Mouse (Mus musculus) limb, embryonic 11.5 days (tissue): Measurements from ENCODE around the gene Cyp2c55. TPM values are rescaled to one million over a fixed set of nuclear protein-coding genes. Genes with fewer than 3 reads are reported as not detected.

Source experiments
- ATAC-seq: fragments of 200-750 bp; cut with Nextera tagmentation; 2 replicates; pipeline ENCODE4 v1.8.0; 2017; ENCODE audit warnings: low read depth; ENCODE audit not compliant: insufficient number of reproducible peaks, low FRiP score, low TSS enrichment
- DNase-seq: peaks from one replicate; pipeline ENCODE4 v3.0.0-alpha.2; 2015; ENCODE audit warnings: low spot score
- H3K27ac ChIP-seq: fragments of 300-500 bp; sonication (generic); replicated peaks from 2 replicates; pipeline ENCODE4 v1.5.1; 2014; ENCODE audit warnings: low read depth, mild to moderate bottlenecking, low read length
- H3K27me3 ChIP-seq: fragments of 300-500 bp; sonication (generic); 2 replicates; pipeline ENCODE4 v1.6.1; 2014; ENCODE audit warnings: mild to moderate bottlenecking, low read length, mixed read lengths; ENCODE audit not compliant: control insufficient read depth, insufficient read depth
- H3K36me3 ChIP-seq: fragments of 300-500 bp; sonication (generic); 2 replicates; pipeline ENCODE4 v1.6.1; 2014; ENCODE audit warnings: mild to moderate bottlenecking, low read length, moderate library complexity, mixed read lengths; ENCODE audit not compliant: control insufficient read depth, insufficient read depth
- H3K4me1 ChIP-seq: fragments of 300-500 bp; sonication (generic); 2 replicates; pipeline ENCODE4 v1.6.1; 2014; ENCODE audit warnings: low read length, mixed read lengths; ENCODE audit not compliant: control insufficient read depth, insufficient read depth
- H3K4me2 ChIP-seq: fragments of 300-500 bp; sonication (generic); 2 replicates; pipeline ENCODE4 v1.6.1; 2014; ENCODE audit warnings: low read depth, mild to moderate bottlenecking, moderate library complexity; ENCODE audit not compliant: severe bottlenecking
- H3K4me3 ChIP-seq: fragments of 300-500 bp; sonication (generic); 2 replicates; pipeline ENCODE4 v1.5.1; 2014; ENCODE audit warnings: low read depth, low read length
- H3K9ac ChIP-seq: fragments of 300-500 bp; sonication (generic); 2 replicates; pipeline ENCODE4 v1.6.1; 2014; ENCODE audit warnings: mild to moderate bottlenecking, low read length
- H3K9me3 ChIP-seq: fragments of 300-500 bp; sonication (generic); 2 replicates; pipeline ENCODE4 v1.6.1; 2016; ENCODE audit warnings: low read length; ENCODE audit not compliant: control insufficient read depth
- WGBS: fragments of 180-500 bp; shearing (Covaris S2); extraction: QIAGEN DNeasy Blood & Tissue Kit; methylation state at CpG from one replicate; pipeline ENCODE4 v1.1.7; 2014; 5-methylcytosine and 5-hydroxymethylcytosine counted together
- microRNA-seq: library from miRNA; unstranded; fragments of <30 nt; microRNA quantifications from one replicate; pipeline ENCODE4, GENCODE M21; 2016
- polyA plus RNA-seq: library from polyadenylated mRNA; unstranded; fragments of >200 nt; fragmentation: Nextera tagmentation; extraction: Ambion mirVana; gene quantifications from 2 replicates; pipeline ENCODE4 v1.2.1, GENCODE M21; 2014

Gene Cyp2c55
- polyA plus RNA-seq, 1 experiment from 2014 or later, result not detected

- Histone ChIP-seq H3K4me1 (no peaks in the 10 kb centered on the region), H3K4me3 (no peak overlapping the region), H3K36me3 (no peaks in the 10 kb centered on the region), H3K27ac (no peak overlapping the region), H3K9ac (no peak overlapping the region), H3K9me3 (no peaks in the 10 kb centered on the region), H3K4me2 (no peak overlapping the region), H3K27me3 (no peaks in the 10 kb centered on the region)
- DNase-seq (no peak), ATAC-seq (no peak)
- WGBS, result 86% methylated on average over 1 of the region's 1 CpGs
Observed at GRCm38 (mm10) chr19:39057928-39058327, 51.1 kb downstream of the Cyp2c55 start.

- H3K4me2 ChIP-seq, result no peak within 1 kb of the TSS
- WGBS, result 66% methylated on average over 2 of the region's 2 CpGs
- no peaks in the 10 kb centered on the region for H3K36me3 ChIP-seq
- DNase-seq (no peak), ATAC-seq (no peak)
- no peaks in the 10 kb centered on the region for H3K9me3 ChIP-seq
- no peaks in the 10 kb centered on the region for H3K4me1 ChIP-seq
- no peaks in the 10 kb centered on the region for H3K27me3 ChIP-seq
- H3K9ac ChIP-seq, result no peak within 1 kb of the TSS
- no peak within 1 kb of the TSS for H3K4me3 ChIP-seq
- H3K27ac ChIP-seq, result no peak within 1 kb of the TSS
Observed at GRCm38 (mm10) chr19:39060719-39061118, 53.9 kb downstream of the Cyp2c55 start, which contains the start of gene Cyp2c65. TSS of gene Cyp2c65 (plus strand) at chr19:39061015.

Small RNAs within 50 kb of the gene (microRNA-seq; reads per million reads assigned to microRNA genes)
- not detected for gene Gm23800

Other genes starting within 250 kb of the Cyp2c55 start
- gene Noc3l, start 187.8 kb upstream of the Cyp2c55 start, polyA plus RNA-seq, result 12.5 and 12.8 TPM in 2 replicates
- gene Tbc1d12, start 170.4 kb upstream of the Cyp2c55 start, polyA plus RNA-seq, result 1.8 and 1.9 TPM in 2 replicates
- 93.2 and 111 TPM in 2 replicates for gene Hells, start 76.1 kb upstream of the Cyp2c55 start, polyA plus RNA-seq
- gene Cyp2c65, start 54.0 kb downstream of the Cyp2c55 start, polyA plus RNA-seq, result 0.08 TPM in 1 of 2 replicates, not detected in the other
- not detected in 2 replicates for gene Cyp2c66, start 106.9 kb downstream of the Cyp2c55 start, polyA plus RNA-seq